Mouse (Mus musculus) fat pad, adult 2 months (tissue): Measurements from ENCODE around the gene Nuak2.

Experiments
- DNase-seq: peaks from one replicate; pipeline ENCODE4 v3.0.0-alpha.2; 2011; ENCODE audit warnings: low read depth, low spot score; ENCODE audit errors: extremely low read depth

The Nuak2 gene

GRCm38 (mm10) chr1:132322711-132323542 is 7.0 kb downstream of the Nuak2 start:
- no peak for DNase-seq

GRCm38 (mm10) chr1:132326777-132327176 is 10.9 kb downstream of the Nuak2 start:
- DNase-seq: peak; percentile 90

GRCm38 (mm10) chr1:132327477-132327876 is 11.6 kb downstream of the Nuak2 start:
- no peak for DNase-seq

- DNase-seq: no peak
Observed at GRCm38 (mm10) chr1:132328565-132328964, 12.6 kb downstream of the Nuak2 start.

- DNase-seq: no peak
Observed at GRCm38 (mm10) chr1:132329656-132330055, 13.7 kb downstream of the Nuak2 start.

- DNase-seq: no peak
Observed at GRCm38 (mm10) chr1:132330397-132330796, 14.5 kb downstream of the Nuak2 start.

- DNase-seq: no peak
Observed at GRCm38 (mm10) chr1:132331283-132331682, 15.4 kb downstream of the Nuak2 start.

GRCm38 (mm10) chr1:132333201-132333600 is 17.3 kb downstream of the Nuak2 start:
- no peak for DNase-seq

GRCm38 (mm10) chr1:132333675-132334141 is 17.8 kb downstream of the Nuak2 start:
- DNase-seq: no peak

GRCm38 (mm10) chr1:132334178-132334801 is 18.4 kb downstream of the Nuak2 start:
- DNase-seq: no peak

- DNase-seq: no peak
Observed at GRCm38 (mm10) chr1:132335378-132335965, 19.5 kb downstream of the Nuak2 start.

GRCm38 (mm10) chr1:132336921-132337320 is 21.0 kb downstream of the Nuak2 start:
- DNase-seq: no peak

GRCm38 (mm10) chr1:132338027-132338660 is 22.2 kb downstream of the Nuak2 start:
- DNase-seq: no peak

- no peak for DNase-seq
Observed at GRCm38 (mm10) chr1:132341731-132342501, 26.0 kb downstream of the Nuak2 start.

GRCm38 (mm10) chr1:132342518-132342917 is 26.6 kb downstream of the Nuak2 start:
- no peak for DNase-seq

- DNase-seq: no peak
Observed at GRCm38 (mm10) chr1:132343191-132343590, 27.3 kb downstream of the Nuak2 start.

GRCm38 (mm10) chr1:132343656-132344055 is 27.7 kb downstream of the Nuak2 start:
- no peak for DNase-seq

GRCm38 (mm10) chr1:132345514-132345913 is 29.6 kb downstream of the Nuak2 start:
- DNase-seq: no peak

- DNase-seq: no peak
Observed at GRCm38 (mm10) chr1:132346134-132346851, 30.4 kb downstream of the Nuak2 start.

- no peak for DNase-seq
Observed at GRCm38 (mm10) chr1:132346951-132347350, 31.0 kb downstream of the Nuak2 start.
